Mouse (Mus musculus): ENCODE results near the gene Slc13a1.
"Not testable (repeated sequence)": the region's sequence is repeated elsewhere in the genome, so short reads cannot be mapped to it uniquely, and the experiment has no call there.

Gene Slc13a1

DNA sequence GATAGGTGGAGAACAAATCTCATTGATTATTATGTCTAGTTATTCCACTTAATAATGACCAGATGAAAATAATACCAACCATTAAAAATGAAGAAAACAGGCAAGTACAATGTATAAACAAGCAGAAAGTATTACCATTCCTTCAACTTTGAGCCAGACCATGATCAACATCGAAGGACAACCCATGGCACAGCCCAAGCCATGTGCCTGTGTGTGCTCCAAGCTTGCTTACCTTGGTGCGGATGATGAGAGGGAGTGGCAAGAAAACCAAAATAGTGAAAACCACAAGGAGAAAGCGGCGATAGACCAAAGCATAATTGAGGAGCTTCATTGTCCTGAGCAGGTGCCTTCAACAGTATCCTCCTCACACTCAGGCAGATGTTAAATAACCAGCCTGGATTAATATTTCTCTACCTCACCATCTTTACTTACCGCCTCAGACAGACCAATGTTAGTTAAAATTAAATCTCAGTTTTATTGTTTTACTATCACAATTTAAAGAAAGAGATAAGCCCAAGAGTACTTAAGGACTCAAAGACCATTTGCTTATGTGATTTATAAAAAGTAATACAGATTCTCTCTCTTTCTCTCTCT lies at the start of gene Slc13a1:
TSS of gene Slc13a1 (minus strand) at position 359 of the 594 bp plus-strand sequence.
- in situ Hi-C loops (cut with MboI, MseI) = no loop called here

DNA sequence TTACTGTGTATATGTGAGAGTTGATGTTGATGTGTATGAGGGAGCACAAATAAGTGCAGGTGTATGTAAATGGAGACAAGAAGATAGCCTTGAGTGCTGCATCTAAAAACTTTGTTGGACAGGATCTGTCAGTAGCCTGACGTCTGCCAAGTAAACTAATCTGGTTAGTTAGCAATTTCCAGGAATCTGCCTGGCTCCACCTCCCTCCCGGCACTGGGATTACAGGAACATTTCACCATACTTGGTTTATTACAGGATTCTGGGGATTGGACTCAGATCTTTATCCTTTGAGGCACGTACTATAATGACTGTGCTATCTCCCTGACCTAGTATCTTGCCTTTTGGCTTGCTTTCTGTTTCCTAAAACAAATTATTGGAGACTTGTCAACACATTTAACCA lies 40.0 kb upstream of the Slc13a1 start:
- in situ Hi-C loops (cut with MboI, MseI) = no loop called here

DNA sequence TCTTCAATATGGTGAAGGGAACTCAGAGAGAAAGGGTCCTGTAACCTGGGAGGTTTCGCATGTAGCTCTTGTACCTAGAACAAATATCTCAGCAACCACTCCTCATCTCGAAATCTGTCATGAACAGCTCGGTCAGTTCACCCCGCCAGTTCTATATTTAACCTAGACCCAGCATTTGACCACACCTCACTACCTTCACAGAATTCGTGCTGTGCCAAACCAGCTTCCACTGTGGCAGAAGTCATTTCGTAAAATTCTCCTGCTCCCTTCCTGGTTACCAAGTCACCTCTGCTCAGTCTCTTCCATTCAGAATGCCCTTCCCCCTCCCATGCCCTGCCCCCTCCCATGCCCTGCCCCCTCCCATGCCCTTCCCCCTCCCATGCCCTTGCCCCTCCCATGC lies 34.3 kb upstream of the Slc13a1 start:
- in situ Hi-C loops (cut with MboI, MseI) = no loop called here

DNA sequence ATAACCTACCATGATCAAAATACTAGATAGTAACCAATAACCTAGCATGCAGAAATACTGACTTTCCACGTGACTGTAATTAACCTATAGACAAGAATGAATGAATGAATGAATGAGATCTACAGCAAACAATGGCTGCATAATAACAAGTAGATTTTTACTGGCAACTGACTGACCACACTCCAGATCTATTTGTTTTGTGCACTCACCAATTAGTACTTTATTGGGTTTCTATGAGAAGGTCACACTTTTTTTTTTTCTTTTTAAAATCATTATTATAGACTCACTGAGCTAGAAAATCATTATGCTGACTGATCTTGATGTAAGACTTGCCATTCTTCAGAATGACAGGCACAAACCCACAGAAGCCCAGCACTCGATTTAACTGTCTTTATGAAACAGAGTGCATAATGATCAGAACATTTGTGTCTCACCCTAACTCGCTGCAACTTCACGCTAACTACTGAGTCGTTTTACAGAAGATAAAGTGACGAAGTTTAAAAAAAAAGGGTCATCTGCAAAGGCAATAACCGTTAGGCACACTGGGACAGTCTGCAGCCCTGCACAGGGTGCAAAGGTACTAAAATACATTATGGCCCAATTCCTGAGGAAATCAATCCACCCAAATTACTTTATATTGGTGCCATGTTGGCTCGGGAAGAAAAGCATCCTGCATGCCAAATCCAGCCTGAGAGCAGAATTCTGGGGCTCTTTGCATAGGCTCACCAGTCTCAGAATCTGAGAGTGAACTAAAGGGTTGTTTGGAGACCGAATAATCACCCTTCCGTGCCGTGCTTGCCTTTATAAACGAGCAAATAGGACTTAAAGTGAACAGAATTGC lies 33.0 kb upstream of the Slc13a1 start:
- in situ Hi-C loops (cut with MboI, MseI) = no loop called here

DNA sequence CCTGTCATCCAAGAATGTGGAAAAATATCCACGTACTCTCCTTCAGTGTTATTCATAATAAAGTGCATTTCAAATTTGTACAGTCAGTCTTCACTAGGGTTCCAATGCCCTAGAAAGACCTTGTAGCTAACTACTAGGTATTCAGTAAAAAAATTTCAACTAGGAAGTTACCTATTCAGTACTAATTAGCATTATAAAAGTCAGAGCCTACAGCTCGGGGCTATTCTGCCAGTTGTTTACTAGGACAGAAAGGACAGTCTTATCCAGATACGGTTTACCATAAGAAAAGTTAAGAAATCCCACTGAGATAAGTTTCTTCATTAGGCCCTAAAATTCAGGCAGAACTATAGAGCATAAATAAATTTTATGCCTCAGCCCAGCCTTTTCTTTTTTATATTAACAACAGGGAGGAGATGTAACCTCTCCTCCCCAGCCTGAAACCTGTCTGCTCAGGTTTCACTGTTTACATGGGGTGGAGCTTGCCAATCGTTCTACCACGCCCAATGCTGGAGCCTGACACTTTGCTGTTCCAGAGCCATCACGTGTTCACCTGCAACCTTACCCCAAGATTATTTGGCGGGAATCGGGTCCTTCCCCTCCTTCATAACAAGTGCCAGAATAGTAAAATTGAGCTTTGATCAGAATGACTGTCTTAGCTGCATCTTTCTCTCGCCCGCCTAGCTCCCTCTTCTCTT lies 29.8 kb upstream of the Slc13a1 start:
- in situ Hi-C loops (cut with MboI, MseI) = not testable (repeated sequence)

DNA sequence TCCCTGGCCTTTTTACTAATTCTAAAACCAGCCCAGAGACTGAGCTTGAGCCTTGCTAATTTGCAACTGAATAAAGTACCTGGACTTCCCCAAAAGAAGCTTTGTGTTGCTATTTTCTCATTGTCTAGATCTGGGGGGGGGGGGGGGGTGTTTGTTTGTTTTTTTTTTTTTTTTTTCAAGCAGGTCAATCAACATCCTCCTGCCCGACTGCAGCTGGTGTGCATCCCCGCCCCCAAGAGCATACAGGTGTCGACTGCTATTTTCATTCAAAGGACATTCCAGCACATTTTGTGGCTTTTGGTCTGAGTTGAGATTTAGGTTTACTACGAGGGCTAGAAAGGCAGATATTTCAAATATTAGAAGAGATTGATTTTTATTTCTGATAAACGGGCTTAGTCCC lies 28.5 kb upstream of the Slc13a1 start:
- in situ Hi-C loops (cut with MboI, MseI) = not testable (repeated sequence)

DNA sequence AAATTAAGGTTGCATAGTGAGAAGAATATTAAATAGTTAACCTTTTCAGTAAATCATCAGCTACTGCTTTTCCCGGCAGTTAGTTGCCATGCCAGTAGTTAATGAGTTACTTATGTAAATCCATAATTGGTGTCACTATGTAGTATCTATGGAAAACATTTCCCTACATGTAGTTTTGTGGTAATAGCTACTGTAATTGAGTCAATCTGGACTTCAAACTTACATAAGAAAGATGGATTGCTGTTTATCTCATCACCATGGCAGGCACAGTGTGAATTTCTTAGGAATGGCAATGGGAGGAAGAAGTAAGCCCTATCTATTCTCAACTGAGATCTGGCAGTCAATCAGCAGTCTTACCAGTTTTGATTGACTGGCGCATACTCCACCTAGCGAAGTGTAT lies 15.5 kb upstream of the Slc13a1 start:
- in situ Hi-C loops (cut with MboI, MseI) = no loop called here

DNA sequence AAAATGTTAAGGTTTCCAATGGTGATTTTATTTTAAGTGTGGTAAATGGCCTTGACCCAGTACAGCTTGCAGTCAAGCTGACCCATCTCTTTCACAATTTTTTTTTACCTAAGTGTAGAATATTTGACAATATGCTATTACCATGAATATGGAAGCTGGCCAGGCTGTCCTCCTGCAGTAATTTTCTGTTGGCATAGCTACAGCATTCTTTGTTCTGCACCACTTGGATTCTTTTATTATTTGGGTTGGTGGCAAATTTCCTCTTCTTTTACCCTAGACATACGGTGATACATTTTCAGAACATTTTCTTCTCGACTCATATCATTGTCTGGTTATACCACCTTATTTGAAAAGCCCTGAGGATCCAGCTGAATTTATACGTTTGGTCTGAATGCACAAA lies 7.5 kb upstream of the Slc13a1 start:
- in situ Hi-C loops (cut with MboI, MseI) = no loop called here

DNA sequence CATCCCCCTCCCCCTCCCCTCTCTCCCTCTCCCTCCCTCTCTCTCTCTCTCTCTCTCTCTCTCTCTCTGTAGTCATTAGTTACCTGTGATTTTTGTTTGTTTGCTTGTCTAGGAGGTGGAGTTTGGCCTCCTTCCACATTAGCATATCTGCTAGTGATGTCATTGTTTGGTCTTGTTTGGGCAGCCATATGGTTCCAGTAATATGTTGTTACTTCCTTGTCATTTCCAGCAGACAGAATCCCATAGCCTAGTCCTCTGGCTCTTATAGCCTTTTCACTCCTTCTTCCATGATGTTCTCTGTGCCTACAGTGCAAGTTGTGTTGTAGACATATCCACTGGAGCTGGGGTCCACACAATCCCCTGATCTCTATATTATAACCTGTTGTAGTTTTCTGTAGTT lies 6.1 kb upstream of the Slc13a1 start:
- in situ Hi-C loops (cut with MboI, MseI) = no loop called here

DNA sequence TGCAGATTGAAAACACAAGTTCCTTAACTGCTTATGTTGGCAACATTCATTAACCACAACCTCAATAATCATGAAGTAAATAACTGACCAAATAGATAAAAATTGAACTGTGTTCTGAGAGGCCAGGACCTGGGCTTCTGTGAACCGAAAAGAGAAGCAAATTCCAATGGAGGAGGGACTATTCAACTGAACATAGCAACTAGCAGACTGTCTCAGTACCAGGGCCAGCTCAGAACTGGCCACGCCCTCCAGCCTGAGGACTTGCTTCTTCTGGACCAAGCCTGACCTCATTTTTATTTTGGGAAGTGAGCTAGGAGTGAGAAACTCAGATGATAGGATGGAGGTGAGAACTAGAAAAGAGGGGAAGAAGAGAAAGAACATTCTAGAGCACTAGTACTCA lies 4.8 kb upstream of the Slc13a1 start:
- in situ Hi-C loops (cut with MboI, MseI) = no loop called here

DNA sequence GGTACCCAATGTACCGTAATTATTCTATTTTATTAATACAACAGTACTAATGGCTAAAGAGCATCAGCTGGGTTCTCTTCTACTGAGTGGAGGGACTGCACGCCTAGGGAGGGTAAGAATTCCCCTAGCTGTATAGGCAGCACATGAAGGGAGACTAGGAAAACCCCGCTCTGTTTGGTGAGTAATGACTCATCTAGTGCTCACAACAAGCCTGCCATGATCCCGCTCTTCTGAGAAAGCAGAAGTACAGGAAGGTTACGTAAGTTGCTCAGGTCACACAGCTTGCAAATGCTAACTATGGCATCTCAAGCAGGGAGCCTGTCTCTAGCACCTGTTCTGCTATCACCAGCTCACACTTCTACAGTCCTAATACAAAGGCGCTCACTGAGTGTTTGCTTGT lies 1.1 kb downstream of the Slc13a1 start:
- in situ Hi-C loops (cut with MboI, MseI) = no loop called here

DNA sequence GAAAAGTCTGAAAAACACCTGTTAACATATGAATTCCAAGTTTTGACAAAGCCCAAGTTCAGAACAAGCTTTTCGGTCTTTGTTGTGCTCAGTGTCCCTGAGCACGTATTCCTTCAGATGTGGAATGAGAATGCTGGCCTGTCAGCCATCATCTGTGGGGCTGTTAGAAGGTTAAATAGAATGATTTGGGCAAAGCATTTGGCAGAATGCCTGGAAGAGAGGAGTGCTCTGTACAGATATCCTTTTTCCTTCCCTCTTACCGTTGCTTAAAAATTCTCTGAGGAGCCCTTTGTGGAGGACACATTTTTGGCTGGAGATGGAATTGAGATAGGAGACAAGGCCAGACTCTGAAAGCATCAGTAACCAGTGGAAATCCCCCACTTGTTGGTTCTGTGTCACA lies 2.6 kb downstream of the Slc13a1 start:
- in situ Hi-C loops (cut with MboI, MseI) = no loop called here

DNA sequence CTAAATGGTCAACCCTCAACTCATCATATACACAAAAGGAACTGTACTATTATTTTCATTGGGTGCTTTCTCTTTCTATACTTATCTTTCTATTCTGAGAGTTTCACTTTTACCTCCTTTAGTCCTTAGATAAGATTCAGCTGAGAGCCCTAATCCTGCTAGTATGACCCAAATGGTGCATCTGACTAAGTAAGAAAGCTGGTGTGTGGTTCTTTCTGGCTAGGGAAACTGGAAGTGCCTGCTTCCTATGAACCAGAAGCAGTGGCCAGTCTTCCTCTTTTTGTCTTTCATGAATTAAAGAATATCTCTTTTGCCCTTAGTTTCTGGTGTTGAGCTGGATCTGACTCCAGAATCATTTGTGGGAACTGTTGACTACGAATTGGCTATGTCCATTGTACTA lies 8.1 kb downstream of the Slc13a1 start:
- in situ Hi-C loops (cut with MboI, MseI) = no loop called here

DNA sequence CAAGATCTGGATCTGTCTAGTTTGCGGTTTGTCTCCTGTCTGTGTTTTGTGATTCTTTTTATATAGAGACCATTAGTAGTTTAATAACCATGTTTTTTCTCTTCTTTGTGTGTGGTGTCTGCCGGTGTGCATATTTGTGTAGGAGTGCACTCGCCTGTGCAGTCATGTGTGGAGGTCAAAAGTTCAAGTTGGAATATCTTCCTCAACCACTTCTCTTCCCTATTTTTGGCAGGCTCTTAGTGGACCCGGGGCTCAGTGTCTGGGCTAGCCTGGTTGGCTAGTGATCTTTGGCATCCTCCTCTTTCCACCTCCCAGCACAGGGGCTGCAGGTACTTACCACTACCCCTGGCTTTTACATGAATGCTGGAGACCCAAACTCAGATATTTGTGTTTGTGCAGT lies 13.0 kb downstream of the Slc13a1 start:
- in situ Hi-C loops (cut with MboI, MseI) = no loop called here

DNA sequence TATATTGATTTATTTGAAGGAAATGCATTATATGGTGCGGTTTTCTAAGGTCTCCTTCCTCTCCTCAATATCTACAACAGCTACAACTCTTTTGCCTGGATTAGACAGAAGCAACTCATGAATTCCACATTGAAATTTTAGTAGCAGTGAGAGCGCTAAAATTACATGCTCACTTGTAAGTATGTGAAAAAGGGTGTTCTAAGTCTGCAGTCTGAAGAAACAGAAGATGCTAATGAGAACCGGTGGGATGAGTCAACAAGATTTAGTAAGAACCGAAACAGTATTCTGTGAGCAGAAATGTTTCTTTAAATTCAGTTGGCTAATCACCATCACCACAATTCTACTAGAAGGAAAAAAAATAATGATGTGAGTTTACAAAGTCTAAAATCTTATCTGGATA lies 34.9 kb downstream of the Slc13a1 start:
- in situ Hi-C loops (cut with MboI, MseI) = no loop called here

DNA sequence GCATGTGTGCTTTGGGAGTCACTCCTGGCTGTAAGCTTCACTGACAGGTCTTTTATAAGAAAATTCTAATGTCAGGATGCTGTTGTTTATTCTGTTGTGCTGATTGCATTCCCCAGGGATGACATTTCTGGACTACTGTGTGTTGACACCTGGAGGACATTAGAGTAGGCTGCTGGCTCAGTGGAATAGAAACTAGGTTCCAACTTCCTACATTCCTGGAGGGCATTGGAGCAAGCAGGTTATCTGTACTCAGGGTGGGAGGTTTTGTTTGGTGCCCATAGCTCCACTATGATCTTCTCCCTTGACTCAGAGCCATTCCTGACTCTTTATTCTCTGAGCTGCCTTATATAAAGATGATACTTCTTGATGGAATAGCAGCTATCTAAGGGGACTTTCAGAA lies 45.3 kb downstream of the Slc13a1 start:
- in situ Hi-C loops (cut with MboI, MseI) = no loop called here

DNA sequence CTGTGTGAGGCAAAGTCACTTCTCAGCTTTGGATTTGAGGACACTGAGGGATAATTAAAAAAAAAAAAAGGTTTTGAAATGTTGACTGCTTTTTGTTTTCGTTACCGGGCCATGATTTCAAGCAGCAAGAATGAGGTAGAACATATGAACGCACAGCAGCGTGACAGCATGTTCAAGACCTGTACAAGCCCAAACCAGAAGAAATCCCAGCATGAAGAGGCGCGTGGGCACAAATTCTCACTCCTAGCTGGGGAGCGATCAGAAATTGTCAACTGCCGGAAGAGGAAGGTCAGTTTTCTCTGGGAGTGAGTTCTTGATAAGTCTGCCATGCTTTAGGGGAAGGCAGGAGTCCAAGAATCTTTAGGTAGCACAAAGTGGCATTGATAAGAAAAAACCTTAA lies 56.3 kb downstream of the Slc13a1 start:
- in situ Hi-C loops (cut with MboI, MseI) = no loop called here

DNA sequence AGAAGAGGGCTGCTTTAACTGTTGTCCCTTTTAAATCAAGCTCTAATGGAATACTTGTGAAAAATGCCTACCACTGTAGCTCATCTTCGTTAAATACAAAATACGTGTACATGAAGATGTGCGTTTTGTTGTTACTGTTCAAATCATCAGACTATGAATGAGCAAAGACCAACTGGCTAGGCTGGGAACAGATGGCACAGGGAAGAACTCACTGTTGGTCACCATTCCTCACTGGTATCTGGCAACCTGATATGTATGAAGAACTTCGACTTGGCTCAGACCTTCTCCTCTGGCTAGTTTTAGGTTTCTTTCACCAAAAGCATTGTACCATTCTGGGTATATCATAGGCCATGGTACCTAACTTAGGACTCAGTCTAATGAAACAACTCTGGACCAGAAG lies 59.4 kb downstream of the Slc13a1 start:
- in situ Hi-C loops (cut with MboI, MseI) = loop anchor here (10.0 kb wide), 1 partner anchor 1596 kb away; no protein-coding TSS in a partner anchor

DNA sequence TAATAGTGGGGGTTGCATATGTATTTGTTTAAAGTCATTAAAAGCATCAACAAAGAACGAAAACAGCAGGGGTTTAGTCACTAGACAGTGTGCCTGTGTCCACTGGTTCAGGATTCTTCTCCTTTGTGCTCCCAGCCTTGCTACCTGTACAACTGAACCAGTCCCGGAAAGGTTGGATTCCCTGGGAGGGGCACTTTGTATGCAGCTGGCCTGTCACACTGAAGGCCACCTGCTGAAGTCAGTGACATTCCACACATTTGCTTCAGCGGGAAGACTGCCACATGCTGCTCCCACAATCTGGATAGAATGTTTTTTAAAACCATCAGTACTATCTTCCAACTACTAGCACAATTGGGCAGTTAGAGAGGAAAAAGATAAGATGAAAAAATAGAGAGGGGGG lies 61.7 kb downstream of the Slc13a1 start:
- in situ Hi-C loops (cut with MboI, MseI) = loop anchor here (10.0 kb wide), 1 partner anchor 1599 kb away; no protein-coding TSS in a partner anchor

DNA sequence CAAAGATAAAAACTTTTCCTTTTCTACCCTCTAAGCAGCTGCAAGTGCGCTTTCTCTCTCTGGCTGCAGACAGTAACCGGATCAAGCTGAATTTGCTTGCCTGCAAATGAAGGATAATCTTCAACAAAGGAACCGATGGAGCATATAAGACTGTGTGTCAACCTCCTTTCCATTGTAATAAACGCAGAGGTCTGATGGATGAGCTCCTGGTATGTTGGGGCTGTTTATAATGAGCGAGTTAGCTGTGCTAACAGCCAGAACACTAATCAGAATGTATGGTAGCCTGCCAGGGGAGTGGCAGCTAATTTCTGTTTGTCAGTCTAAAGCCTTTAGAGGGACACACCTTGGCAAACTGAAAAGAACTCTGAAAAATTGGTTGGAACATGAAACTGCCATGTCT lies 62.2 kb downstream of the Slc13a1 start:
- in situ Hi-C loops (cut with MboI, MseI) = loop anchor here (10.0 kb wide), 1 partner anchor 1599 kb away; no protein-coding TSS in a partner anchor

DNA sequence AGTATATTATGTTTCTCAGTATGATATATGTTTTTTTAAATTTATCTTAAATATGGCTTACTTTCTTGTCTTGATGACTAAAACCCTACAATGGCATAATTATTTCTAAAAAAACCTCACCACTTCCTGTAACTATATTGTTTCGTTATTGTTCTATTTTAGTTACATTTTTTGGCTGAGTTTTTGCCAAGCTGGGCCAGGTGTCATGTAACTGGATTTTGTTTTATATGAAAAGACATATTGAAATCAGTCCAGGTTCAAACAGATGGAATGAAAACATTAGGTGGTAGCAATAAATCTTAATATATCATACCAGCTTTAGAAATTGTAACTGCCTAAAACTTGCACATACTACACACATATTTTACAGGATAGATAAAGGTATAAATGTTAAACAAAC lies 66.6 kb downstream of the Slc13a1 start:
- in situ Hi-C loops (cut with MboI, MseI) = loop anchor here (10.0 kb wide), 1 partner anchor 1604 kb away; no protein-coding TSS in a partner anchor

DNA sequence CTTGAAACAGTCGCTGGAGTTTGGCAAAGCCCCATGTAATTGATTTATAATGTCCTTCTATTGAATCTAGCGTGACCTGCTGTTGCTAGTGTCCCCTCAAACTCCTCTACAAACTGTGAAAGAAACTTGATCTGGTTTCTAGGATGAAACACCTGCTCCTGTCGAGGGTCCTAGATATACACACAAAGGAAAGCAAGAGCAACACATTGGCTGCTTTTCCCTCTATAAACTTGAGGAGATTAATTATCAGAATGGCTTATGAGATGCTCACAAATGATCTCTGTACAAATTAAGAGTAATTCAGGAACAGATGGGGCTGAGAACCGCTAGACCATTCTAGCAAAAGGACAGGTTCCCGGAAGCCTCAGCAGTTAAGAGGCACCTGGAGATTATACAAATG lies 67.2 kb downstream of the Slc13a1 start:
- in situ Hi-C loops (cut with MboI, MseI) = loop anchor here (10.0 kb wide), 1 partner anchor 1604 kb away; no protein-coding TSS in a partner anchor

DNA sequence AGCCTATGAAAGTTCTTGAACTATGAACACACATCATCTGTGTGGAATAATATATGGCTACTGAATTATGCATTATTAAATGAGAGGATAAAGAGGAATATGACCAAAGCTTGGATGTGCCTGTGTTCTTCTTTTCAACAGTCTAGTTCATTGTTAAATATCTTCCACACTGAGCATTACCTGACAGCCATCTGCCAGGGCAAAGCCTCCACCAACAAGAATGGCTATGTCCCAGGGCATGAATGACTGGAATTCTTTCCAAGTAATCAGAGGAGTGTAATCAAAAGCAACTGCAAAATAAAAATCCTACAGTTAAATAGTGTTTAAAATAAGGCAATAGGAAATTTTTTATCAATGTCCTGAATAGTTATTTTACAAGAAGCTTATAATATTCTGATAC lies 70.5 kb downstream of the Slc13a1 start:
- in situ Hi-C loops (cut with MboI, MseI) = no loop called here
